Mouse (Mus musculus): ENCODE data around the gene Mapk13. TPM values are rescaled to one million over a fixed set of nuclear protein-coding genes. Genes with fewer than 3 reads are reported as not detected.
A peak's percentile ranks its signal among the peaks of the same experiment; 100 is the strongest.
"Not testable (repeated sequence)": the region's sequence is repeated elsewhere in the genome, so short reads cannot be mapped to it uniquely, and the experiment has no call there.

Gene Mapk13
- 8.4 and 8.7 TPM in 2 replicates for polyA plus RNA-seq (2016; fragmentation: Nextera tagmentation; extraction: Ambion mirVana)

DNA sequence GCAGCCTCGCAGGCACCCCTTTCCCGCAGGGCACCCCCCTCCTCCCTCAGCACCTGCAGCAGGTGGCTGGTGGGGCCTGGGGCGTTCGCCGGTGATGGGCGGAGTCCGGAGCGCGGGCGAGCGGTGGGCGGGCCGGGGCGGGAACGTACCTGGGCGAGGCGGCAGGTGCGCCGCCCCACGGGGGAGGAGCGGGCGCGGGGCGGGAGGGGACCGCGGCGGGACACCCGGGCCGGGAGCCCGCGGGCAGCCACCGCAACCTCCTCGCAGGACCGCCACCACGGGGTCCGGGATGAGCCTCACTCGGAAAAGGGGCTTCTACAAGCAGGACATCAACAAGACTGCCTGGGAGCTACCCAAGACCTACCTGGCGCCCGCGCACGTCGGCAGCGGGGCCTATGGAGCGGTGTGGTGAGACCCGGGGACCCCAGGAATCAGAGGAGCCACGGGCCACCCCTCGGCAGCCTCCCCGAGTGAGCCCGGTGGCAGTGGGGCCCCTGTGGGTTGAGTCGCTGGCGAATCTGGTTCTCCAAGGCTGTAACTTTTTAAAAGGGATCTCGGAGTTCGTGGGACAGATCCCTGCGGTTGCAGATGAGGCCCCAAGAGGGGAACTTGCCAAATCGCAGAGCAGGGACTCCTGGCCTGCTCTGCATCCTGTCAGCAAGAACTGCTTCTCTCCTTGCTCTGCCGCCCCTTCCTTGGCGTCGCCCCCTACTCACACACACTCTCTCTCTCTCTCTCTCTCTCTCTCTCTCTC lies at the start of gene Mapk13:
Gene Mapk13 (plus strand): TSS at position 177 of the 754 bp plus-strand sequence.
- Histone ChIP-seq H3K4me1 (peaks cover 17% of the 10 kb centered on the region), H3K27me3 (ENCODE audit: poor library complexity, severe bottlenecking) (peaks cover 49% of the 10 kb centered on the region), H3K4me3 (peak within 1 kb of the TSS; percentile 57), H3K27ac (peak within 1 kb of the TSS; percentile 68), H3K9me3 (no peaks in the 10 kb centered on the region; the same call in 1 of the 2 replicates), H3K36me3 (replicated peaks) (no peaks in the 10 kb centered on the region)
- DNase-seq (ENCODE audit: extremely low spot score, low spot score) = peak; percentile 36
- WGBS = under 1% methylated on average over 56 of the region's 58 CpGs

DNA sequence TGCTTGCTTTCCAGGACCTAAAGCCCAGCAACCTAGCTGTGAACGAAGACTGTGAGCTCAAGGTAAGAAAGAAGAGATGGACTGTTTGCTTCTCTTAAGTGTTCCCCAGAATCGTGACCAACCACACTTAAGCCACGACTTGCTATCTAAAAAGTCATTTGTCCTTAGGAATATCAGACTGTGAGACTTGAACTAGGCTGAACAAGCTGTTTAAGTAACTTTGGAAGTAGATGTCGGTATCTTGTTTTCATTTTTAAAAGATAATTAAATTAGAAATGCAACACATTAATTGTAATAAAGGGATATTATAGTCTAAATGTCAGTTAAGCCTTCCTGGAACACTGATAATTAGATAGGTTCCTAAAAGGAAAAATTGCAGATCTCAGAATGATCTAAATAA lies 43.3 kb upstream of the Mapk13 start, which contains the start of gene AC170998.1:
Gene AC170998.1 (plus strand): TSS at position 301 of the 400 bp plus-strand sequence.
- H3K4me3 ChIP-seq = no peak within 1 kb of the TSS
- H3K27ac ChIP-seq = no peak within 1 kb of the TSS
- 95% methylated on average over 4 of the region's 4 CpGs for WGBS
- no peak for DNase-seq (ENCODE audit: extremely low spot score, low spot score)
- no peaks in the 10 kb centered on the region for H3K27me3 ChIP-seq (ENCODE audit: poor library complexity, severe bottlenecking)
- H3K9me3 ChIP-seq = no peaks in the 10 kb centered on the region
- H3K4me1 ChIP-seq = peaks cover 4% of the 10 kb centered on the region; the same call in 1 of the 2 replicates
- peaks cover 96% of the 10 kb centered on the region for H3K36me3 ChIP-seq (replicated peaks)

DNA sequence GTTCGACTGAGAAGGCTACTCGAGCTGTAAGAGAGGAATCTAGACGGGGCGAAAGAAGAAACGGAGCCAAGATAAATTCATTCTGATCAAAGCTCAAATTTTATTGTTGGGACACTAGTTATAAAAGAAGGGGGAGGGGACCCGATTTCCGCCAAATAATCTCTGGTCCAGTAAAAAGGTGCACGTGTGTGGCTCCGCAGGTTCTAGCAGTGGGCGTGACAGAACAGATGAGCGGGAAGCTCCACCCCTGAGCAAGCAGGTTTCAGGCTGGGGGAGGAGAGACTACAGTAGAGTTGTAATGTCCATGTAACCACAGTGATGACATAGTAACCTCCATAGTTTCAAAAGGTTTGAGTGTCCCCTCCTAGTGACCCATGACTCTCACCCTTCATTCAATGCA lies 41.6 kb upstream of the Mapk13 start:
- not testable (repeated sequence) for H3K4me3 ChIP-seq; H3K9me3 ChIP-seq; DNase-seq (ENCODE audit: extremely low spot score, low spot score); H3K4me1 ChIP-seq; H3K27ac ChIP-seq; H3K27me3 ChIP-seq (ENCODE audit: poor library complexity, severe bottlenecking)
- peaks cover 96% of the 10 kb centered on the region for H3K36me3 ChIP-seq (replicated peaks)
- WGBS = 92% methylated on average over 11 of the region's 11 CpGs

DNA sequence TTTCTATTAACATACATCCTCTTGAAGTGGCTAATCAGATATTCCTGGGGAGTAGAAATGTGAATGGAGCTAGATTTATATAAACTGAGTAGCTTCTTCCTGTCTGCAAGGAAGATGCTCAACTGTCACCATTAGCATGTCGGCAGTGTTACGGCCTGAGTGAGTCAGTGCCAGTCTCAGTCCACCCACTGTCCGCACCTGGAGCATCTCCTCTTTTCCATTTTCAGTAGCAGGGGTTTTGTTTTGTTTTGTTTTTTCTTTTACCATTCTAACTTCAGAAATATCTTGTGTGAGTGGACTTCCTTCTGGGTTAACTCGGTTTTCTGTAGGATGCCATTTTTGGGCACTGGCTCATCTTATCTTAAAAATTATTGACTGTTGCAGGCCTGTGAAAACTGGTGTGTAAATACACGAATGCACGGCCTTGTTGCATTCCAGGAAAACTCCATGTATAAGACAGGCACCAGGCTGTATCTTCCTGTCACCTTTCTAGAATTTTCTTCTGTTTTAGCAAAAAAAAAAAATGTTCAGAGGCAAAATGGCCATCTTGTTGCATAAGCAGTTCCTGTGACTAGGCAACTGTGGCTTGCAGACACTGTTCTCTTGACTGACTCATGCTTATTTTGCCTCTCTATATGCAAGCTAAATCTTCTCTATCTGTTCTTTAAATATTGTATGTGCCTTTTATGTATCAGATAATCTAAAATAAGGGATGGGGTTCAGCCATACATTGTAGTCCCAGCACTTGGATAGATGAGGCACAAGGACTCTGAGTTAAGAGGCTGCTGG lies 33.6 kb upstream of the Mapk13 start:
- no peaks in the 10 kb centered on the region for H3K4me1 ChIP-seq
- DNase-seq (ENCODE audit: extremely low spot score, low spot score) = no peak
- H3K4me3 ChIP-seq = no peak overlapping the region
- no peak overlapping the region for H3K27ac ChIP-seq
- H3K27me3 ChIP-seq (ENCODE audit: poor library complexity, severe bottlenecking) = no peaks in the 10 kb centered on the region
- peaks cover 79% of the 10 kb centered on the region for H3K36me3 ChIP-seq (replicated peaks)
- H3K9me3 ChIP-seq = no peaks in the 10 kb centered on the region
- 92% methylated on average over 6 of the region's 6 CpGs for WGBS

DNA sequence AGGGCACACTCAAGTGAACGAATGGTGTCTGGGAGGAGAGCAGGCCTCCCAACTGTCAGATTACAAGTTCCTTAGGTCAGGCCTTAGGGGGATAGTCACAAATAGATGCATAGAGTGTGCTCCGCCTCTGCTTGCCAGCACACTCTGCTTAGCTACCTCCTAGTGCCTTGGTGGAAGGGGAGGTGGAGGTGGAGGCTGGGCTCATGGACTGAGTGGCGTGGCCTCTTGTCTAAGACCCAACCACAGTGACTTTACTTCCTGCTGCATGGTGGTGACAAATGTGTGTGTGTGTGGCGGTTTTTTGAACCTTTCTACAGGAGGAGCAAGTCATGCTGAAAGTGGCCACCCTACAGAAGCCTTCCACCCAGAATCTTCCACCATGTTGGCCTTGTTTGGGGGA lies 32.6 kb upstream of the Mapk13 start:
- Histone ChIP-seq H3K4me1 (no peaks in the 10 kb centered on the region), H3K27me3 (ENCODE audit: poor library complexity, severe bottlenecking) (no peaks in the 10 kb centered on the region), H3K36me3 (replicated peaks) (peaks cover 79% of the 10 kb centered on the region), H3K9me3 (no peaks in the 10 kb centered on the region), H3K4me3 (no peak overlapping the region), H3K27ac (no peak overlapping the region)
- no peak for DNase-seq (ENCODE audit: extremely low spot score, low spot score)
- WGBS = 90% methylated on average over 4 of the region's 4 CpGs

- Histone ChIP-seq H3K4me3 (no peak overlapping the region), H3K27me3 (ENCODE audit: poor library complexity, severe bottlenecking) (no peaks in the 10 kb centered on the region), H3K4me1 (no peaks in the 10 kb centered on the region), H3K36me3 (replicated peaks) (peaks cover 78% of the 10 kb centered on the region), H3K27ac (no peak overlapping the region), H3K9me3 (no peaks in the 10 kb centered on the region)
- DNase-seq (ENCODE audit: extremely low spot score, low spot score) = no peak
- 81% methylated on average over 4 of the region's 4 CpGs for WGBS
Measured at GRCm38 (mm10) chr17:28737973-28738372, 31.1 kb upstream of the Mapk13 start.

GRCm38 (mm10) chr17:28739244-28739643 lies 29.9 kb upstream of the Mapk13 start:
- Histone ChIP-seq H3K4me3 (no peak overlapping the region), H3K27ac (no peak overlapping the region), H3K4me1 (no peaks in the 10 kb centered on the region), H3K9me3 (no peaks in the 10 kb centered on the region; the same call in 1 of the 2 replicates), H3K36me3 (replicated peaks) (peaks cover 83% of the 10 kb centered on the region), H3K27me3 (ENCODE audit: poor library complexity, severe bottlenecking) (no peaks in the 10 kb centered on the region)
- DNase-seq (ENCODE audit: extremely low spot score, low spot score) = no peak
- WGBS = 96% methylated on average over 6 of the region's 6 CpGs

GRCm38 (mm10) chr17:28743145-28743866 lies 25.8 kb upstream of the Mapk13 start:
- no peaks in the 10 kb centered on the region for H3K4me1 ChIP-seq
- 97% methylated on average over 11 of the region's 11 CpGs for WGBS

GRCm38 (mm10) chr17:28743916-28744315 lies 25.2 kb upstream of the Mapk13 start:
- DNase-seq (ENCODE audit: extremely low spot score, low spot score) = no peak

More at GRCm38 (mm10) chr17:28743145-28743866, 25.8 kb upstream of the Mapk13 start:
- peaks cover 99% of the 10 kb centered on the region for H3K36me3 ChIP-seq (replicated peaks)
- H3K9me3 ChIP-seq = no peaks in the 10 kb centered on the region; the same call in 1 of the 2 replicates
- DNase-seq (ENCODE audit: extremely low spot score, low spot score) = no peak
- no peaks in the 10 kb centered on the region for H3K27me3 ChIP-seq (ENCODE audit: poor library complexity, severe bottlenecking)
- no peak overlapping the region for H3K27ac ChIP-seq
- no peak overlapping the region for H3K4me3 ChIP-seq

DNA sequence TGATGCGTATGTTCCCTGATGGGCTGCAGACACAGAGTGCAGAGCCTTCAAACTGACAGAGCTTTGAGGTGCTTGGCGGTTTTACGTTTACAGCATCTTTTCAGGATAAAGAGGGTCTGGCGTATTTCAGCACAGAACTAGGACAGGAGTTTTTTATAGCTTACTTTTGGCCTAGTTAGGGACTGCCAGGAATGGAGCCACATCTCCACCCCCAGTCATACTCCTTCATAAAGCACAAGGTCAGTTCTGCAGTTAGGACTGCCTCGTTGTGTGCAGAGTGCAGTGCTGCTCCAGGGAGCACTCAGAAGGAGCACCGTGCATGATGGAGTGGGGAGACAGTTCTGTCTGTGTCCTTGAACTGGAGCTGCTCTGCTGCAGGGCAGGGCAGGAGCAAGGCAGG lies 23.3 kb upstream of the Mapk13 start:
- Histone ChIP-seq H3K27ac (no peak overlapping the region), H3K4me3 (no peak overlapping the region), H3K9me3 (no peaks in the 10 kb centered on the region; the same call in 1 of the 2 replicates), H3K27me3 (ENCODE audit: poor library complexity, severe bottlenecking) (no peaks in the 10 kb centered on the region), H3K4me1 (no peaks in the 10 kb centered on the region), H3K36me3 (replicated peaks) (peaks cover 81% of the 10 kb centered on the region)
- 98% methylated on average over 6 of the region's 6 CpGs for WGBS
- DNase-seq (ENCODE audit: extremely low spot score, low spot score) = no peak

More at GRCm38 (mm10) chr17:28743916-28744315, 25.2 kb upstream of the Mapk13 start:
- Histone ChIP-seq H3K4me3 (no peak overlapping the region), H3K9me3 (no peaks in the 10 kb centered on the region; the same call in 1 of the 2 replicates), H3K4me1 (no peaks in the 10 kb centered on the region), H3K27ac (no peak overlapping the region), H3K36me3 (replicated peaks) (peaks cover 98% of the 10 kb centered on the region), H3K27me3 (ENCODE audit: poor library complexity, severe bottlenecking) (no peaks in the 10 kb centered on the region)
- 91% methylated on average over 9 of the region's 9 CpGs for WGBS

DNA sequence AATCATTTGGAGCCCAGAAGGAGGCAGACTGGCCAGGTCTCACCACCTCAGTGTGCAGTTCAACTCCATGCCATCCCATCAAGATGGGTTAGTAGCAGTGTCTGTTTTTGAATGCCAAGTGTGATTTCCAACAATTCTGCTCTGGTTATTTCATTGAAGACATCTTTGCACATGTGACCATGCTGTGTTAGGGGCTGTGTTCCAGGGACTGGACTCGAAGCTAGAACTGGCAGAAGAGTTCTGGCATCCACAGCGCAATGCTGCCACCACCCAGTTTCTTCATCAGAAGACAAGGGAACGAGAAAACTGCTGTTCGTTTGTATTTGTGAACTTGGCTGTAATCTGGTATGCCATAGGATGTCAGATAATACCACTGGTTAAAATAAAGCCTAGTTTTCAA lies 21.1 kb upstream of the Mapk13 start:
- H3K4me1 ChIP-seq = no peaks in the 10 kb centered on the region
- H3K27ac ChIP-seq = no peak overlapping the region
- H3K36me3 ChIP-seq (replicated peaks) = peaks cover 59% of the 10 kb centered on the region
- 94% methylated on average over 4 of the region's 4 CpGs for WGBS
- H3K27me3 ChIP-seq (ENCODE audit: poor library complexity, severe bottlenecking) = no peaks in the 10 kb centered on the region
- H3K4me3 ChIP-seq = no peak overlapping the region
- no peaks in the 10 kb centered on the region; the same call in 1 of the 2 replicates for H3K9me3 ChIP-seq
- no peak for DNase-seq (ENCODE audit: extremely low spot score, low spot score)

DNA sequence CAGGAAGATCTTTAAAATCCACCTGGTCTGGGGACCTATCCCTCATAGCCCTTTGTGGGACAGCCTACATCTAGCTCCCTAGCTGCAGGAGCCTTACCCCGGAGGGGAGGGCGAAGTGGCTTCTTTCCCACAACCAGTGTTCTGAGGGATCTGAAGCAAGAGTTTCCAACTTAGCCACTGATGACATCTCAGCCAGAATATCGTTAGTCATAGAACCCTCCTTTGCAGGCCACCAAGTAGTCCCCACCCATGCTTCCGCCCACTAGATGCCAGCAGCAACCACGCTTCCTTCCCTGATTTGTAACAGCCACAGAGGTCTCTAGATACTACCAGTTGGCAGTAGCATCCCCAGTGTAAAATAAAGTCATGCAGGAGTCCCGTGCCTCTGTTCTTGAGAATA lies 18.5 kb upstream of the Mapk13 start:
- H3K27ac ChIP-seq = no peak overlapping the region
- H3K36me3 ChIP-seq (replicated peaks) = peaks cover 33% of the 10 kb centered on the region
- no peak for DNase-seq (ENCODE audit: extremely low spot score, low spot score)
- H3K4me3 ChIP-seq = no peak overlapping the region
- H3K27me3 ChIP-seq (ENCODE audit: poor library complexity, severe bottlenecking) = no peaks in the 10 kb centered on the region
- WGBS = 86% methylated on average over 6 of the region's 6 CpGs
- H3K9me3 ChIP-seq = no peaks in the 10 kb centered on the region
- no peaks in the 10 kb centered on the region for H3K4me1 ChIP-seq
